Mouse (Mus musculus): ENCODE data around the gene Cdkal1.

The Cdkal1 gene

GRCm38 (mm10) chr13:29855281-29856031 is at the start of gene Cdkal1:
Gene Cdkal1, minus strand, starts transcription at chr13:29855674.
- DNase-seq (ENCODE audit: low spot score): peak; percentile 81

- DNase-seq (ENCODE audit: low spot score): no peak
Measured at GRCm38 (mm10) chr13:29903341-29903740, 47.9 kb upstream of the Cdkal1 start.

GRCm38 (mm10) chr13:29902676-29903075 is 47.2 kb upstream of the Cdkal1 start:
- DNase-seq (ENCODE audit: low spot score): no peak

- DNase-seq (ENCODE audit: low spot score): no peak
Measured at GRCm38 (mm10) chr13:29901641-29902040, 46.2 kb upstream of the Cdkal1 start.

GRCm38 (mm10) chr13:29866780-29867179 is 11.3 kb upstream of the Cdkal1 start:
- DNase-seq (ENCODE audit: low spot score): no peak

GRCm38 (mm10) chr13:29864331-29864730 is 8.9 kb upstream of the Cdkal1 start:
- DNase-seq (ENCODE audit: low spot score): no peak

- DNase-seq (ENCODE audit: low spot score): no peak
Measured at GRCm38 (mm10) chr13:29860087-29860486, 4.6 kb upstream of the Cdkal1 start.

- DNase-seq (ENCODE audit: low spot score): no peak
Measured at GRCm38 (mm10) chr13:29857436-29857835, 2.0 kb upstream of the Cdkal1 start.

GRCm38 (mm10) chr13:29854876-29855275 is 598 bp downstream of the Cdkal1 start:
- no peak for DNase-seq (ENCODE audit: low spot score)

- DNase-seq (ENCODE audit: low spot score): no peak
Measured at GRCm38 (mm10) chr13:29838409-29839047, 16.9 kb downstream of the Cdkal1 start.

GRCm38 (mm10) chr13:29835170-29835569 is 20.3 kb downstream of the Cdkal1 start:
- no peak for DNase-seq (ENCODE audit: low spot score)

GRCm38 (mm10) chr13:29833751-29834150 is 21.7 kb downstream of the Cdkal1 start:
- no peak for DNase-seq (ENCODE audit: low spot score)

GRCm38 (mm10) chr13:29831126-29831525 is 24.3 kb downstream of the Cdkal1 start:
- no peak for DNase-seq (ENCODE audit: low spot score)

- DNase-seq (ENCODE audit: low spot score): no peak
Measured at GRCm38 (mm10) chr13:29828032-29828431, 27.4 kb downstream of the Cdkal1 start.

- no peak for DNase-seq (ENCODE audit: low spot score)
Measured at GRCm38 (mm10) chr13:29826469-29826868, 29.0 kb downstream of the Cdkal1 start.

- no peak for DNase-seq (ENCODE audit: low spot score)
Measured at GRCm38 (mm10) chr13:29826041-29826440, 29.4 kb downstream of the Cdkal1 start.

GRCm38 (mm10) chr13:29824797-29825196 is 30.7 kb downstream of the Cdkal1 start:
- DNase-seq (ENCODE audit: low spot score): no peak

GRCm38 (mm10) chr13:29824326-29824725 is 31.1 kb downstream of the Cdkal1 start:
- DNase-seq (ENCODE audit: low spot score): no peak

GRCm38 (mm10) chr13:29823906-29824305 is 31.6 kb downstream of the Cdkal1 start:
- DNase-seq (ENCODE audit: low spot score): no peak

GRCm38 (mm10) chr13:29823487-29823886 is 32.0 kb downstream of the Cdkal1 start:
- no peak for DNase-seq (ENCODE audit: low spot score)

GRCm38 (mm10) chr13:29819910-29820583 is 35.4 kb downstream of the Cdkal1 start:
- DNase-seq (ENCODE audit: low spot score): no peak

- DNase-seq (ENCODE audit: low spot score): no peak
Measured at GRCm38 (mm10) chr13:29819147-29819546, 36.3 kb downstream of the Cdkal1 start.

- no peak for DNase-seq (ENCODE audit: low spot score)
Measured at GRCm38 (mm10) chr13:29818314-29818713, 37.2 kb downstream of the Cdkal1 start.
